In genomic region chr15:103484490-103484889, GRCm38 (mm10) we compare ENCODE assay signal across 42 mouse cellular contexts. TPM values are rescaled to one million over a fixed set of nuclear protein-coding genes. Genes with fewer than 3 reads are reported as not detected.
DNase-seq lines count a peak whose midpoint lies in the region; ATAC-seq lines count a peak whose summit lies in the region.
"Had no signal": no experiment of that assay in that cellular context is flagged by ENCODE, and none has a peak within 500 bp of the region (broad histone marks: within the 10 kb centered on the region; RNA-seq: fewer than 3 reads in every experiment).

No protein-coding gene starts in this region.

- H3K27ac ChIP-seq in forebrain, embryonic 13.5 days: no peak overlapping the region
- H3K27ac ChIP-seq in forebrain, embryonic 15.5 days (replicated peaks): no peak overlapping the region
- H3K27ac ChIP-seq in midbrain, embryonic 10.5 days (replicated peaks): 0 out of 2 replicates have a peak overlapping the region, but pooled peaks have one; percentile 33
- no peak overlapping the region for H3K27ac ChIP-seq in midbrain, embryonic 11.5 days (ENCODE audit: low read depth, low read length)
- peak overlapping the region; percentile 66 for H3K27ac ChIP-seq in midbrain, embryonic 14.5 days (replicated peaks; ENCODE audit: low read depth, low read length)
- H3K27ac ChIP-seq: embryonic facial prominence, embryonic 13.5 days; hindbrain, postnatal 0 days; intestine, embryonic 15.5 days; kidney, postnatal 0 days; limb, embryonic 10.5 days; limb, embryonic 15.5 days; liver, embryonic 13.5 days; neural tube, embryonic 15.5 days had no signal

- DNase-seq in midbrain, embryonic 10.5 days (ENCODE audit: low spot score): no peak
- no peak for DNase-seq in midbrain, embryonic 11.5 days (ENCODE audit: low spot score, missing footprints)
- DNase-seq in midbrain, embryonic 14.5 days: peak; percentile 49
- DNase-seq in spleen, adult 18-20 months: no peak
- DNase-seq: adrenal gland, postnatal 10 days; cerebellum, adult 11-12 months; cerebellum, adult 9-11 months; embryo, embryonic 11 days; gastrocnemius, postnatal 25 days; heart, adult 18-20 months; heart, postnatal 4 days; kidney, adult 2 months; kidney, postnatal 4 days; layer of hippocampus, adult 9-11 months; liver, embryonic 13.5 days; lung, adult 18-20 months; lung, postnatal 4 days; retina, postnatal 1 day; right cerebral cortex, postnatal 25 days; thymus, adult 2 months; thymus, postnatal 36 days had no signal

- no peaks in the 10 kb centered on the region for H3K27me3 ChIP-seq in forebrain, embryonic 13.5 days
- H3K27me3 ChIP-seq in forebrain, embryonic 15.5 days: no peaks in the 10 kb centered on the region
- H3K27me3 ChIP-seq in midbrain, embryonic 10.5 days (ENCODE audit: low read depth, poor library complexity, severe bottlenecking): peaks cover 6% of the 10 kb centered on the region; the same call in 1 of the 2 replicates
- no peaks in the 10 kb centered on the region for H3K27me3 ChIP-seq in midbrain, embryonic 11.5 days (ENCODE audit: control insufficient read depth, insufficient read depth, low read length)
- no peaks in the 10 kb centered on the region for H3K27me3 ChIP-seq in midbrain, embryonic 14.5 days (ENCODE audit: control insufficient read depth, insufficient read depth, low read length)
- H3K27me3 ChIP-seq: intestine, embryonic 15.5 days; limb, embryonic 15.5 days; liver, embryonic 13.5 days; megakaryocyte, embryonic 14.5 days; neural tube, embryonic 15.5 days; Patski had no signal

- H3K9ac ChIP-seq in forebrain, embryonic 13.5 days: no peak overlapping the region
- H3K9ac ChIP-seq in forebrain, embryonic 15.5 days (replicated peaks): no peak overlapping the region
- H3K9ac ChIP-seq in midbrain, embryonic 11.5 days (ENCODE audit: low read length): no peak overlapping the region
- no peak overlapping the region for H3K9ac ChIP-seq in midbrain, embryonic 14.5 days (replicated peaks; ENCODE audit: low read length)
- H3K9ac ChIP-seq: embryonic facial prominence, embryonic 13.5 days; intestine, embryonic 15.5 days; limb, embryonic 15.5 days; liver, embryonic 13.5 days; neural tube, embryonic 15.5 days had no signal

- peaks cover 14% of the 10 kb centered on the region for H3K4me1 ChIP-seq in forebrain, embryonic 13.5 days
- H3K4me1 ChIP-seq in forebrain, embryonic 15.5 days: peaks cover 18% of the 10 kb centered on the region
- peaks cover 25% of the 10 kb centered on the region for H3K4me1 ChIP-seq in midbrain, embryonic 10.5 days
- peaks cover 3% of the 10 kb centered on the region; the same call in 1 of the 2 replicates for H3K4me1 ChIP-seq in midbrain, embryonic 11.5 days (ENCODE audit: control insufficient read depth, insufficient read depth, low read length)
- peaks cover 13% of the 10 kb centered on the region for H3K4me1 ChIP-seq in midbrain, embryonic 14.5 days (ENCODE audit: control insufficient read depth, insufficient read depth, low read length)
- H3K4me1 ChIP-seq: embryonic facial prominence, embryonic 13.5 days; intestine, embryonic 15.5 days; liver, embryonic 13.5 days; megakaryocyte, embryonic 14.5 days had no signal

- WGBS in forebrain, embryonic 13.5 days: 49% methylated on average over 2 of the region's 2 CpGs
- 41% methylated on average over 2 of the region's 2 CpGs for WGBS in forebrain, embryonic 15.5 days
- 59% methylated on average over 2 of the region's 2 CpGs for WGBS in midbrain, embryonic 10.5 days
- 45% methylated on average over 2 of the region's 2 CpGs for WGBS in midbrain, embryonic 11.5 days
- WGBS in midbrain, embryonic 14.5 days: 21% methylated on average over 2 of the region's 2 CpGs

- H3K36me3 ChIP-seq in forebrain, embryonic 13.5 days (ENCODE audit: poor library complexity, severe bottlenecking): no peaks in the 10 kb centered on the region
- H3K36me3 ChIP-seq in forebrain, embryonic 15.5 days: no peaks in the 10 kb centered on the region
- no peaks in the 10 kb centered on the region for H3K36me3 ChIP-seq in midbrain, embryonic 10.5 days
- H3K36me3 ChIP-seq in midbrain, embryonic 11.5 days (ENCODE audit: control insufficient read depth, insufficient read depth, low read length): no peaks in the 10 kb centered on the region
- no peaks in the 10 kb centered on the region for H3K36me3 ChIP-seq in midbrain, embryonic 14.5 days (ENCODE audit: control insufficient read depth, insufficient read depth, low read length)
- H3K36me3 ChIP-seq: embryonic facial prominence, embryonic 13.5 days; intestine, embryonic 15.5 days; limb, embryonic 10.5 days; limb, embryonic 15.5 days; liver, embryonic 13.5 days; neural tube, embryonic 15.5 days had no signal

- H3K4me3 ChIP-seq in forebrain, embryonic 13.5 days: no peak overlapping the region
- no peak overlapping the region for H3K4me3 ChIP-seq in forebrain, embryonic 15.5 days
- H3K4me3 ChIP-seq in midbrain, embryonic 10.5 days: no peak overlapping the region
- H3K4me3 ChIP-seq in midbrain, embryonic 11.5 days (ENCODE audit: low read depth, low read length): no peak overlapping the region
- no peak overlapping the region for H3K4me3 ChIP-seq in midbrain, embryonic 14.5 days (replicated peaks; ENCODE audit: low read depth, low read length)
- H3K4me3 ChIP-seq: embryonic facial prominence, embryonic 13.5 days; erythroblast, embryonic 14.5 days; intestine, embryonic 15.5 days; limb, embryonic 10.5 days; limb, embryonic 15.5 days; liver, embryonic 13.5 days; megakaryocyte, embryonic 14.5 days; neural tube, embryonic 15.5 days had no signal

- H3K4me2 ChIP-seq in forebrain, embryonic 13.5 days: no peak overlapping the region
- H3K4me2 ChIP-seq in forebrain, embryonic 15.5 days (replicated peaks): no peak overlapping the region
- H3K4me2 ChIP-seq in midbrain, embryonic 11.5 days: no peak overlapping the region
- no peak overlapping the region for H3K4me2 ChIP-seq in midbrain, embryonic 14.5 days (ENCODE audit: low read length)
- H3K4me2 ChIP-seq: embryonic facial prominence, embryonic 13.5 days; heart, embryonic 11.5 days; intestine, embryonic 15.5 days; limb, embryonic 15.5 days; liver, embryonic 13.5 days; neural tube, embryonic 15.5 days had no signal

- no peaks in the 10 kb centered on the region for H3K9me3 ChIP-seq in forebrain, embryonic 13.5 days (replicated peaks)
- H3K9me3 ChIP-seq in forebrain, embryonic 15.5 days: no peaks in the 10 kb centered on the region
- H3K9me3 ChIP-seq in midbrain, embryonic 10.5 days (replicated peaks): no peaks in the 10 kb centered on the region
- H3K9me3 ChIP-seq in midbrain, embryonic 11.5 days (ENCODE audit: control insufficient read depth, low read length): no peaks in the 10 kb centered on the region
- no peaks in the 10 kb centered on the region for H3K9me3 ChIP-seq in midbrain, embryonic 14.5 days (ENCODE audit: control insufficient read depth, low read length)
- H3K9me3 ChIP-seq: embryonic facial prominence, embryonic 13.5 days; intestine, embryonic 15.5 days; limb, embryonic 10.5 days; limb, embryonic 15.5 days; liver, embryonic 13.5 days; megakaryocyte, embryonic 14.5 days; neural tube, embryonic 15.5 days had no signal

- 0 out of 2 replicates have a peak, but pooled peaks have one; percentile 24 for ATAC-seq in forebrain, embryonic 13.5 days
- ATAC-seq in forebrain, embryonic 15.5 days (replicated peaks): no peak
- no peak for ATAC-seq in midbrain, embryonic 11.5 days (ENCODE audit: low FRiP score)
- ATAC-seq in midbrain, embryonic 14.5 days (ENCODE audit: low FRiP score, low TSS enrichment): no peak
- no peak for ATAC-seq in granulocyte monocyte progenitor cell, adult 5-6 weeks (replicated peaks; ENCODE audit: poor library complexity, severe bottlenecking)
- ATAC-seq: hindbrain, postnatal 0 days; intestine, embryonic 15.5 days; lung, postnatal 0 days; Patski had no signal

RNA-seq across cellular contexts. Expression of gene Pde1b, which starts 18.3 kb away (rescaled TPM):
- polyA plus RNA-seq in forebrain, embryonic 13.5 days (2015; fragmentation: Nextera tagmentation; extraction: Ambion mirVana): 60.5 and 61.6 TPM in 2 replicates
- polyA plus RNA-seq in forebrain, embryonic 15.5 days (2015; fragmentation: Nextera tagmentation; extraction: Ambion mirVana): 71.3 and 73.2 TPM in 2 replicates
- polyA plus RNA-seq in midbrain, embryonic 10.5 days (2016; fragmentation: Nextera tagmentation; extraction: Ambion mirVana): 26.4 and 33.1 TPM in 2 replicates
- 31.8 and 35.6 TPM in 2 replicates for polyA plus RNA-seq in midbrain, embryonic 11.5 days (2014; fragmentation: Nextera tagmentation; extraction: Ambion mirVana)
- 81.6 and 90.8 TPM in 2 replicates for polyA plus RNA-seq in midbrain, embryonic 14.5 days (2014; fragmentation: Nextera tagmentation; extraction: Ambion mirVana)
- total RNA-seq in granulocyte monocyte progenitor cell, adult 5-6 weeks (2014; fragmentation: Nextera tagmentation): 6.6 and 7.2 TPM in 2 replicates
- total RNA-seq in granulocyte monocyte progenitor cell, adult 5-6 weeks (2017): 2.3 and 3.3 TPM in 2 replicates

RNA-seq across cellular contexts. Expression of gene Nckap1l, which starts 30.9 kb away (rescaled TPM):
- polyA plus RNA-seq in forebrain, embryonic 13.5 days (2015; fragmentation: Nextera tagmentation; extraction: Ambion mirVana): 1.0 and 1.2 TPM in 2 replicates
- polyA plus RNA-seq in forebrain, embryonic 15.5 days (2015; fragmentation: Nextera tagmentation; extraction: Ambion mirVana): 1.4 and 1.8 TPM in 2 replicates
- polyA plus RNA-seq in midbrain, embryonic 10.5 days (2016; fragmentation: Nextera tagmentation; extraction: Ambion mirVana): 1.8 and 2.1 TPM in 2 replicates
- polyA plus RNA-seq in midbrain, embryonic 11.5 days (2014; fragmentation: Nextera tagmentation; extraction: Ambion mirVana): 2.4 and 2.7 TPM in 2 replicates
- polyA plus RNA-seq in midbrain, embryonic 14.5 days (2014; fragmentation: Nextera tagmentation; extraction: Ambion mirVana): 1.0 and 2.4 TPM in 2 replicates
- 77.4 and 94.2 TPM in 2 replicates for total RNA-seq in granulocyte monocyte progenitor cell, adult 5-6 weeks (2014; fragmentation: Nextera tagmentation)
- 106 and 107 TPM in 2 replicates for total RNA-seq in granulocyte monocyte progenitor cell, adult 5-6 weeks (2017)

RNA-seq across cellular contexts. Expression of gene Gtsf2, which starts 36.2 kb away (rescaled TPM):
- polyA plus RNA-seq in forebrain, embryonic 13.5 days (2015; fragmentation: Nextera tagmentation; extraction: Ambion mirVana): not detected in 2 replicates
- not detected in 2 replicates for polyA plus RNA-seq in forebrain, embryonic 15.5 days (2015; fragmentation: Nextera tagmentation; extraction: Ambion mirVana)
- polyA plus RNA-seq in midbrain, embryonic 10.5 days (2016; fragmentation: Nextera tagmentation; extraction: Ambion mirVana): 0.17 TPM in 1 of 2 replicates, not detected in the other
- 0.23 TPM in 1 of 2 replicates, not detected in the other for polyA plus RNA-seq in midbrain, embryonic 11.5 days (2014; fragmentation: Nextera tagmentation; extraction: Ambion mirVana)
- 0.43 TPM in 1 of 2 replicates, not detected in the other for polyA plus RNA-seq in midbrain, embryonic 14.5 days (2014; fragmentation: Nextera tagmentation; extraction: Ambion mirVana)
- 0.86 TPM in 1 of 2 replicates, not detected in the other for total RNA-seq in granulocyte monocyte progenitor cell, adult 5-6 weeks (2014; fragmentation: Nextera tagmentation)
- not detected in 2 replicates for total RNA-seq in granulocyte monocyte progenitor cell, adult 5-6 weeks (2017)
- total RNA-seq: adrenal gland, postnatal 10 days; gastrocnemius, adult 18-20 months; gastrocnemius, postnatal 25 days; heart, adult 18-20 months; heart, postnatal 4 days; hindbrain, postnatal 0 days; left cerebral cortex, postnatal 10 days; MEL had no signal
- polyA plus RNA-seq: embryonic facial prominence, embryonic 13.5 days; erythroblast, embryonic 14.5 days; frontal cortex, adult 2 months; heart, embryonic 11.5 days; heart, embryonic 16.5 days; intestine, embryonic 15.5 days; kidney, adult 2 months; kidney, postnatal 0 days; limb, embryonic 10.5 days; limb, embryonic 15.5 days; liver, embryonic 13.5 days; lung, postnatal 0 days; neural tube, embryonic 15.5 days; spleen, adult 2 months; thymus, adult 2 months had no signal

RNA-seq across cellular contexts. Expression of gene Ppp1r1a, which starts 53.3 kb away (rescaled TPM):
- 82.3 and 85.8 TPM in 2 replicates for polyA plus RNA-seq in forebrain, embryonic 13.5 days (2015; fragmentation: Nextera tagmentation; extraction: Ambion mirVana)
- 100 TPM in 2 replicates for polyA plus RNA-seq in forebrain, embryonic 15.5 days (2015; fragmentation: Nextera tagmentation; extraction: Ambion mirVana)
- 38.3 and 46.7 TPM in 2 replicates for polyA plus RNA-seq in midbrain, embryonic 10.5 days (2016; fragmentation: Nextera tagmentation; extraction: Ambion mirVana)
- polyA plus RNA-seq in midbrain, embryonic 11.5 days (2014; fragmentation: Nextera tagmentation; extraction: Ambion mirVana): 56.4 and 62.7 TPM in 2 replicates
- polyA plus RNA-seq in midbrain, embryonic 14.5 days (2014; fragmentation: Nextera tagmentation; extraction: Ambion mirVana): 110 and 146 TPM in 2 replicates
- total RNA-seq in granulocyte monocyte progenitor cell, adult 5-6 weeks (2014; fragmentation: Nextera tagmentation): not detected in 2 replicates
- not detected in 2 replicates for total RNA-seq in granulocyte monocyte progenitor cell, adult 5-6 weeks (2017)
- total RNA-seq: MEL had no signal
- polyA plus RNA-seq: erythroblast, embryonic 14.5 days had no signal

RNA-seq across cellular contexts. Expression of gene Gtsf1, which starts 54.2 kb away (rescaled TPM):
- not detected in 2 replicates for polyA plus RNA-seq in forebrain, embryonic 13.5 days (2015; fragmentation: Nextera tagmentation; extraction: Ambion mirVana)
- polyA plus RNA-seq in forebrain, embryonic 15.5 days (2015; fragmentation: Nextera tagmentation; extraction: Ambion mirVana): not detected in 2 replicates
- polyA plus RNA-seq in midbrain, embryonic 10.5 days (2016; fragmentation: Nextera tagmentation; extraction: Ambion mirVana): not detected in 2 replicates
- not detected in 2 replicates for polyA plus RNA-seq in midbrain, embryonic 11.5 days (2014; fragmentation: Nextera tagmentation; extraction: Ambion mirVana)
- 0.33 TPM in 1 of 2 replicates, not detected in the other for polyA plus RNA-seq in midbrain, embryonic 14.5 days (2014; fragmentation: Nextera tagmentation; extraction: Ambion mirVana)
- total RNA-seq in granulocyte monocyte progenitor cell, adult 5-6 weeks (2014; fragmentation: Nextera tagmentation): not detected in 2 replicates
- not detected in 2 replicates for total RNA-seq in granulocyte monocyte progenitor cell, adult 5-6 weeks (2017)
- total RNA-seq: adrenal gland, postnatal 10 days; gastrocnemius, adult 18-20 months; gastrocnemius, postnatal 25 days; heart, adult 18-20 months; hindbrain, postnatal 0 days; left cerebral cortex, postnatal 10 days had no signal
- polyA plus RNA-seq: embryonic facial prominence, embryonic 13.5 days; erythroblast, embryonic 14.5 days; intestine, embryonic 15.5 days; kidney, adult 2 months; kidney, postnatal 0 days; limb, embryonic 10.5 days; limb, embryonic 15.5 days; liver, embryonic 13.5 days; lung, postnatal 0 days; neural tube, embryonic 15.5 days; Patski; spleen, adult 2 months; thymus, adult 2 months had no signal

Comparison
In these comparisons a context has a peak if more than half of its experiments do, and no peak if none do; other contexts are left out.
1. H3K27ac ChIP-seq: peak in midbrain, embryonic 10.5 days (single experiment) and midbrain, embryonic 14.5 days (single experiment); none in forebrain, embryonic 13.5 days (single experiment), forebrain, embryonic 15.5 days (single experiment) and midbrain, embryonic 11.5 days (single experiment).